Mouse (Mus musculus) adrenal gland, postnatal 25 days (tissue): Measurements from ENCODE around the gene Casp2. TPM values are rescaled to one million over a fixed set of nuclear protein-coding genes. Genes with fewer than 3 reads are reported as not detected.
A peak's percentile ranks its signal among the peaks of the same experiment; 100 is the strongest.

Experiments
- DNase-seq: peaks from one replicate; pipeline ENCODE4 v3.0.0; 2021; ENCODE audit warnings: mixed read lengths
- long read RNA-seq: library from polyadenylated mRNA; stranded (forward); transcript quantifications from one replicate; pipeline ENCODE4 v2.0.0, GENCODE M21; 2021
- total RNA-seq: library from RNA; stranded (reverse); gene quantifications from 2 replicates; pipeline ENCODE4 v1.2.3, GENCODE M21; 2021

Casp2 gene
- total RNA-seq: 29.7 and 36.5 TPM in 2 replicates
- long read RNA-seq, transcript Casp2-201 (11 exons, 3,529 nt): major isoform, 12 of 17 reads
- long read RNA-seq, partial matches to known transcripts: 2 of 17 reads
- long read RNA-seq, other reads (novel, unspliced or antisense): 3 of 17 reads

- peak; percentile 99 for DNase-seq
Measured at GRCm38 (mm10) chr6:42264626-42265312, at the start of gene Casp2. Casp2 (plus strand) TSS chr6:42264985.

- no peak for DNase-seq
Measured at GRCm38 (mm10) chr6:42215028-42215427, 49.8 kb upstream of the Casp2 start, which contains the start of gene Tas2r144. Tas2r144 (plus strand) TSS chr6:42215328.

GRCm38 (mm10) chr6:42222286-42222685 lies 42.5 kb upstream of the Casp2 start:
- DNase-seq: no peak

- no peak for DNase-seq
Measured at GRCm38 (mm10) chr6:42225046-42225445, 39.7 kb upstream of the Casp2 start.

- DNase-seq: peak; percentile 71
Measured at GRCm38 (mm10) chr6:42227240-42228101, 37.3 kb upstream of the Casp2 start.

GRCm38 (mm10) chr6:42229610-42230009 lies 35.2 kb upstream of the Casp2 start:
- no peak for DNase-seq

- no peak for DNase-seq
Measured at GRCm38 (mm10) chr6:42231191-42231590, 33.6 kb upstream of the Casp2 start.

- DNase-seq: no peak
Measured at GRCm38 (mm10) chr6:42237276-42237805, 27.4 kb upstream of the Casp2 start.

- DNase-seq: no peak
Measured at GRCm38 (mm10) chr6:42241311-42242045, 23.3 kb upstream of the Casp2 start.

GRCm38 (mm10) chr6:42245711-42246353 lies 19.0 kb upstream of the Casp2 start, which contains the start of gene Gstk1:
Gstk1 (plus strand) TSS chr6:42245935.
- DNase-seq: peak; percentile 83

GRCm38 (mm10) chr6:42247173-42247572 lies 17.6 kb upstream of the Casp2 start:
- no peak for DNase-seq

- DNase-seq: no peak
Measured at GRCm38 (mm10) chr6:42247981-42248380, 16.8 kb upstream of the Casp2 start.

- no peak for DNase-seq
Measured at GRCm38 (mm10) chr6:42251791-42252190, 13.0 kb upstream of the Casp2 start.

GRCm38 (mm10) chr6:42253103-42253502 lies 11.7 kb upstream of the Casp2 start:
- DNase-seq: no peak

GRCm38 (mm10) chr6:42257303-42257863 lies 7.4 kb upstream of the Casp2 start:
- DNase-seq: peak; percentile 61

GRCm38 (mm10) chr6:42260430-42260829 lies 4.4 kb upstream of the Casp2 start:
- DNase-seq: no peak

GRCm38 (mm10) chr6:42261524-42262170 lies 3.1 kb upstream of the Casp2 start, which contains the start of gene Tmem139:
Tmem139 (plus strand) TSS chr6:42261970.
- DNase-seq: no peak

- no peak for DNase-seq
Measured at GRCm38 (mm10) chr6:42265391-42266330, 876 bp downstream of the Casp2 start.

GRCm38 (mm10) chr6:42270817-42271216 lies 6.0 kb downstream of the Casp2 start:
- DNase-seq: no peak
